Mouse (Mus musculus) midbrain, embryonic 15.5 days (tissue): Measurements from ENCODE around the gene Tctex1d2. TPM values are rescaled to one million over a fixed set of nuclear protein-coding genes. Genes with fewer than 3 reads are reported as not detected.

ENCODE experiments used
- ATAC-seq: fragments of 200-750 bp; cut with Nextera tagmentation; replicated peaks from 2 replicates; pipeline ENCODE4 v1.8.0; 2017; ENCODE audit warnings: moderate TSS enrichment
- H3K27ac ChIP-seq: fragments of 300-500 bp; sonication (generic); 2 replicates; pipeline ENCODE4 v1.5.1; 2015; ENCODE audit warnings: mild to moderate bottlenecking, inconsistent platforms
- H3K27me3 ChIP-seq: fragments of 300-500 bp; sonication (generic); replicated peaks from 2 replicates; pipeline ENCODE4 v1.6.1; 2015; ENCODE audit warnings: inconsistent platforms
- H3K36me3 ChIP-seq: fragments of 300-500 bp; sonication (generic); replicated peaks from 2 replicates; pipeline ENCODE4 v1.6.1; 2015; ENCODE audit warnings: inconsistent platforms
- H3K4me1 ChIP-seq: fragments of 300-500 bp; sonication (generic); 2 replicates; pipeline ENCODE4 v1.6.1; 2015; ENCODE audit warnings: inconsistent platforms
- H3K4me2 ChIP-seq: fragments of 300-500 bp; sonication (generic); 2 replicates; pipeline ENCODE4 v1.6.1; 2015; ENCODE audit warnings: inconsistent platforms, mild to moderate bottlenecking, moderate library complexity
- H3K4me3 ChIP-seq: fragments of 300-500 bp; sonication (generic); 2 replicates; pipeline ENCODE4 v1.5.1; 2015; ENCODE audit warnings: mild to moderate bottlenecking, inconsistent platforms
- H3K9ac ChIP-seq: fragments of 300-500 bp; sonication (generic); 2 replicates; pipeline ENCODE4 v1.6.1; 2015; ENCODE audit warnings: mild to moderate bottlenecking, inconsistent platforms
- H3K9me3 ChIP-seq: fragments of 300-500 bp; sonication (generic); 2 replicates; pipeline ENCODE4 v1.6.1; 2016; ENCODE audit warnings: inconsistent platforms
- WGBS: fragments of 180-500 bp; shearing (Covaris S2); methylation state at CpG from one replicate; pipeline ENCODE4 v1.1.7; 2015; ENCODE audit warnings: mixed read lengths; 5-methylcytosine and 5-hydroxymethylcytosine counted together
- polyA plus RNA-seq: library from polyadenylated mRNA; unstranded; fragments of >200 nt; fragmentation: Nextera tagmentation; extraction: Ambion mirVana; gene quantifications from 2 replicates; pipeline ENCODE4 v1.2.1, GENCODE M21; 2015

The Tctex1d2 gene
- polyA plus RNA-seq, 1 experiment from 2014 or later, result 34.8 TPM

- peaks cover 20% of the 10 kb centered on the region for H3K36me3 ChIP-seq
- H3K27me3 ChIP-seq, result no peaks in the 10 kb centered on the region
- H3K4me1 ChIP-seq, result no peaks in the 10 kb centered on the region
- no peaks in the 10 kb centered on the region for H3K9me3 ChIP-seq
- H3K4me2 ChIP-seq, result no peak overlapping the region
- WGBS, result 100% methylated on average over 1 of the region's 1 CpGs
- H3K4me3 ChIP-seq, result no peak overlapping the region
- no peak for ATAC-seq
- H3K9ac ChIP-seq, result no peak overlapping the region
- H3K27ac ChIP-seq, result no peak overlapping the region
Measured at GRCm38 (mm10) chr16:32456761-32457160, 37.3 kb downstream of the Tctex1d2 start.

GRCm38 (mm10) chr16:32457589-32458386 is 38.3 kb downstream of the Tctex1d2 start:
- WGBS, result 70% methylated on average over 10 of the region's 10 CpGs
- no peak overlapping the region for H3K4me3 ChIP-seq
- no peaks in the 10 kb centered on the region for H3K27me3 ChIP-seq
- no peak overlapping the region for H3K27ac ChIP-seq
- no peaks in the 10 kb centered on the region for H3K9me3 ChIP-seq
- no peak for ATAC-seq
- H3K36me3 ChIP-seq, result peaks cover 20% of the 10 kb centered on the region
- no peak overlapping the region for H3K4me2 ChIP-seq
- H3K9ac ChIP-seq, result no peak overlapping the region
- no peaks in the 10 kb centered on the region for H3K4me1 ChIP-seq

GRCm38 (mm10) chr16:32460518-32460917 is 41.0 kb downstream of the Tctex1d2 start:
- Histone ChIP-seq H3K4me1 (no peaks in the 10 kb centered on the region), H3K27me3 (no peaks in the 10 kb centered on the region), H3K9me3 (no peaks in the 10 kb centered on the region), H3K4me2 (no peak overlapping the region), H3K4me3 (no peak overlapping the region), H3K36me3 (peaks cover 22% of the 10 kb centered on the region), H3K27ac (no peak overlapping the region), H3K9ac (no peak overlapping the region)
- WGBS, result 57% methylated on average over 4 of the region's 4 CpGs
- no peak for ATAC-seq

GRCm38 (mm10) chr16:32461713-32462112 is 42.2 kb downstream of the Tctex1d2 start:
- ATAC-seq, result no peak
- peaks cover 15% of the 10 kb centered on the region for H3K36me3 ChIP-seq
- 94% methylated on average over 5 of the region's 5 CpGs for WGBS
- no peak overlapping the region for H3K4me3 ChIP-seq
- no peaks in the 10 kb centered on the region for H3K27me3 ChIP-seq
- H3K4me2 ChIP-seq, result no peak overlapping the region
- no peaks in the 10 kb centered on the region for H3K9me3 ChIP-seq
- no peak overlapping the region for H3K27ac ChIP-seq
- no peaks in the 10 kb centered on the region for H3K4me1 ChIP-seq
- H3K9ac ChIP-seq, result no peak overlapping the region

GRCm38 (mm10) chr16:32462950-32463349 is 43.4 kb downstream of the Tctex1d2 start:
- no peak for ATAC-seq
- H3K9ac ChIP-seq, result no peak overlapping the region
- peaks cover 21% of the 10 kb centered on the region for H3K36me3 ChIP-seq
- H3K4me2 ChIP-seq, result no peak overlapping the region
- no peaks in the 10 kb centered on the region for H3K27me3 ChIP-seq
- H3K4me3 ChIP-seq, result no peak overlapping the region
- 96% methylated on average over 16 of the region's 16 CpGs for WGBS
- no peak overlapping the region for H3K27ac ChIP-seq
- H3K4me1 ChIP-seq, result no peaks in the 10 kb centered on the region
- no peaks in the 10 kb centered on the region for H3K9me3 ChIP-seq

- Histone ChIP-seq H3K36me3 (peaks cover 21% of the 10 kb centered on the region), H3K27me3 (no peaks in the 10 kb centered on the region), H3K4me3 (no peak overlapping the region), H3K27ac (no peak overlapping the region), H3K4me1 (no peaks in the 10 kb centered on the region), H3K9ac (no peak overlapping the region), H3K4me2 (no peak overlapping the region), H3K9me3 (no peaks in the 10 kb centered on the region)
- 95% methylated on average over 2 of the region's 2 CpGs for whole genome bisulfite sequencing
- no peak for ATAC-seq
Measured at GRCm38 (mm10) chr16:32463426-32463825, 43.9 kb downstream of the Tctex1d2 start.

- Histone ChIP-seq H3K27me3 (no peaks in the 10 kb centered on the region), H3K36me3 (peaks cover 27% of the 10 kb centered on the region), H3K4me3 (no peak overlapping the region), H3K9me3 (no peaks in the 10 kb centered on the region), H3K4me2 (no peak overlapping the region), H3K4me1 (no peaks in the 10 kb centered on the region), H3K9ac (no peak overlapping the region), H3K27ac (no peak overlapping the region)
- WGBS, result 0% methylated on average over 1 of the region's 1 CpGs
- ATAC-seq, result no peak
Measured at GRCm38 (mm10) chr16:32464908-32465307, 45.4 kb downstream of the Tctex1d2 start.

GRCm38 (mm10) chr16:32468488-32468887 is 49.0 kb downstream of the Tctex1d2 start:
- no peak for ATAC-seq
- Histone ChIP-seq H3K36me3 (peaks cover 35% of the 10 kb centered on the region), H3K4me1 (no peaks in the 10 kb centered on the region), H3K27ac (no peak overlapping the region), H3K9me3 (no peaks in the 10 kb centered on the region), H3K4me3 (no peak overlapping the region), H3K9ac (no peak overlapping the region), H3K27me3 (no peaks in the 10 kb centered on the region), H3K4me2 (no peak overlapping the region)
- 87% methylated on average over 3 of the region's 3 CpGs for WGBS

- Histone ChIP-seq H3K27ac (no peak overlapping the region), H3K27me3 (no peaks in the 10 kb centered on the region), H3K4me3 (no peak overlapping the region), H3K9ac (no peak overlapping the region), H3K4me1 (no peaks in the 10 kb centered on the region), H3K4me2 (no peak overlapping the region), H3K9me3 (no peaks in the 10 kb centered on the region), H3K36me3 (peaks cover 28% of the 10 kb centered on the region)
- 82% methylated on average over 5 of the region's 5 CpGs for WGBS
- ATAC-seq, result no peak
Measured at GRCm38 (mm10) chr16:32469404-32470105, 50.1 kb downstream of the Tctex1d2 start.

GRCm38 (mm10) chr16:32472276-32473015 is 52.9 kb downstream of the Tctex1d2 start:
- H3K9ac ChIP-seq, result no peak overlapping the region
- H3K27me3 ChIP-seq, result no peaks in the 10 kb centered on the region
- H3K4me1 ChIP-seq, result no peaks in the 10 kb centered on the region
- no peak overlapping the region for H3K4me3 ChIP-seq
- no peaks in the 10 kb centered on the region for H3K9me3 ChIP-seq
- WGBS, result 82% methylated on average over 7 of the region's 7 CpGs
- peaks cover 22% of the 10 kb centered on the region for H3K36me3 ChIP-seq
- ATAC-seq, result no peak
- H3K27ac ChIP-seq, result no peak overlapping the region
- H3K4me2 ChIP-seq, result no peak overlapping the region

- Histone ChIP-seq H3K4me2 (no peak overlapping the region), H3K9ac (no peak overlapping the region), H3K36me3 (0 out of 2 replicates have a peak, but pooled peaks cover 4% of the 10 kb centered on the region), H3K4me1 (no peaks in the 10 kb centered on the region), H3K4me3 (no peak overlapping the region), H3K9me3 (no peaks in the 10 kb centered on the region), H3K27me3 (no peaks in the 10 kb centered on the region), H3K27ac (no peak overlapping the region)
- WGBS, result 90% methylated on average over 6 of the region's 6 CpGs
- no peak for ATAC-seq
Measured at GRCm38 (mm10) chr16:32477315-32477714, 57.8 kb downstream of the Tctex1d2 start.
